Mouse (Mus musculus): ENCODE measurements around the gene Ccl17. TPM values are rescaled to one million over a fixed set of nuclear protein-coding genes. Genes with fewer than 3 reads are reported as not detected.
"Not testable (repeated sequence)": the region's sequence is repeated elsewhere in the genome, so short reads cannot be mapped to it uniquely, and the experiment has no call there.

The Ccl17 gene
- polyA plus RNA-seq, 1 experiment = not detected

DNA sequence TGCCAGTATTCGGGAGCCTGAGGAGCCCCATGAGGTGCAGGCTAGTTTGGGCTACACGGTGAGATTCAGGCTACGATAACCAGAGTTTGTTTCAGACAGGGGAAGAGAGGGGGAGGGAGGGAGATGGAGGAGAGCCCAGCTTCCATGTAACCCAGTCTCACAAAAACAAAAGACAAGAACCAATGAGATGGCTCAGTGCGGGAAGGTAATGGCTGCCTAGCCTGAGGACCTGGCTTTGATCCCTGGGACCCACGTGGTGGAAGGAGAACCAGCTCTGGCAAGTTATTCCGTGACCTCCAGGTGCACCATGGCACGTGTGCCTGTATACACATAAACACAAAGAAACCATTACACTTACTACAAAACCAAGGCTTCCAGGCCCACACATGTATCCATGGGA is 10.3 kb downstream of the Ccl17 start:
- H3K4me3 ChIP-seq (ENCODE audit: insufficient read depth, low read length) = no peak overlapping the region
- no peaks in the 10 kb centered on the region for H3K4me1 ChIP-seq (ENCODE audit: control insufficient read depth, insufficient read depth, low read length)
- H3K27ac ChIP-seq (ENCODE audit: insufficient read depth, low read depth, low read length) = no peak overlapping the region
- TF ChIP-seq CTCF (IDR thresholded peaks at IDR 0.05; ENCODE audit: low read depth, low read length) (no peak), POLR2A (IDR thresholded peaks at IDR 0.05; ENCODE audit: borderline replicate concordance, low read depth, low read length) (no peak)

DNA sequence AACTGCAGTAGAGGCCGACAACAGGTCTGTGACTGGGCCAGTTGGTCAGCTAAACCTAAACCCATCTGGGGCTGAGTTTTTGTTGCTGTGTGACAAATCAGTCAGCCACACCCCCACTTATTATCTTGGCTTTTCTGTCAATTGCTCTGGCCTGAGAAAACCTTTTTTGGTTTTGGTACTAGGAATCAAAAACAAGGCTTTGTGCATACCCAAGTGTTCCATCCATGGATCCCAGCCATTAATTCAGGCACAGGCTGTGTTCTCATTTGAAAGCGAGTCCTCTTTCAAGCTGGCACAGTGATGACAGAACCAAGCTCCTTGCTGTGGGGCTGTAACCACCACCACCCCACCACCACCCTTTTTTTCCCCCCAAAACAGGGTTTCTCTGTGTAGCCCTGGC is 11.1 kb downstream of the Ccl17 start:
- TF ChIP-seq CTCF (IDR thresholded peaks at IDR 0.05; ENCODE audit: low read depth, low read length) = no peak
- no peak for TF ChIP-seq POLR2A (IDR thresholded peaks at IDR 0.05; ENCODE audit: borderline replicate concordance, low read depth, low read length)
- Histone ChIP-seq H3K27ac (ENCODE audit: insufficient read depth, low read depth, low read length) (no peak overlapping the region), H3K4me3 (ENCODE audit: insufficient read depth, low read length) (no peak overlapping the region), H3K4me1 (ENCODE audit: control insufficient read depth, insufficient read depth, low read length) (no peaks in the 10 kb centered on the region)

DNA sequence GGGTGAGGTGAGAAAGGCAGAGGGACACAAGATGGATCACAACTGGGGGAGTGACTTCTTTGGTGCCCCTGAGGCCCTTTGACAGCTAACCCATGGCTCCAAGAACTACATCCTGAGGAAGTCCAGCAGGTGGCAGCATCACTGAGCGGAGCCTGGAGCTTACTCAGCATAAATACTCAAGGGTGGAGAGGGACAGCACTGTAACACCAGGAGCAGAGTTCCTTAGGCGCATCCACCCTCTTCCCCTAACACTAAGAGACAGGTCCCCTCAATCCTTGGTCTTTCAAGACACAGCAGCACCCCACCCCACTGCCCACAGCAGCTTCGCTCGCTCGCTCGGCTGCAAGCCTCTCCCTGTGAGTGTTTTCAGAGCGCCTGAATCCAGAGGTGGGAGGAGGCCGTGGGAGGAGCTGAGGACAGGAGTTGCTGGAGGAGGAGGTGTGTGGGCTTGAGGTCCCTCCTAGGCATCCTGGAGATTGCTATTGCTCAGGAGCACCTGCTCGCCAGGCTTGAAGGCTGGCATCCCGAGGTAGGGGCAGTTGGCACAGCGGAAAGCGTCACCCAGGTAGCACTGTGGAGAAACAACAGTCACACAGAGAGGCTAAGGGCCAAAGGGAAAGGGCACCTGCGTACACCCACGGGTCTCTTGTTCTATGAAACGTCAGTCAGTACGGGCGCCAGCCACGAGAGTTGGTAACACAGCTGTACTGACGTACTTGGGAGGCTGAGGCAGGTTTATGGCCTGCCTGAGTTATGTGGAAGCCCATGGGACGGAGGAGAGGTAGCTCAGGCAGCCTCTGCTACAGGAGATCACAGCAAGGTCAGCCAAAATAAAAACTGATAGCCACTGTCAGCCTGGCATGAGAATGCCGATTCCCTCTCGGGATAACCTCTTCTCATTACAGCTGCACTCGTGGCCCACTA is 12.6 kb downstream of the Ccl17 start:
- H3K4me1 ChIP-seq (ENCODE audit: control insufficient read depth, insufficient read depth, low read length) = no peaks in the 10 kb centered on the region
- no peak overlapping the region for H3K4me3 ChIP-seq (ENCODE audit: insufficient read depth, low read length)
- TF ChIP-seq POLR2A (IDR thresholded peaks at IDR 0.05; ENCODE audit: borderline replicate concordance, low read depth, low read length) = no peak
- TF ChIP-seq CTCF (IDR thresholded peaks at IDR 0.05; ENCODE audit: low read depth, low read length) = 0 out of 2 replicates have a peak, but pooled peaks have one; percentile 21
- H3K27ac ChIP-seq (ENCODE audit: insufficient read depth, low read depth, low read length) = no peak overlapping the region

- Histone ChIP-seq H3K4me3 (ENCODE audit: insufficient read depth, low read length) (no peak overlapping the region), H3K4me1 (ENCODE audit: control insufficient read depth, insufficient read depth, low read length) (no peaks in the 10 kb centered on the region), H3K27ac (ENCODE audit: insufficient read depth, low read depth, low read length) (no peak overlapping the region)
- TF ChIP-seq CTCF (IDR thresholded peaks at IDR 0.05; ENCODE audit: low read depth, low read length) = no peak
- no peak for TF ChIP-seq POLR2A (IDR thresholded peaks at IDR 0.05; ENCODE audit: borderline replicate concordance, low read depth, low read length)
Observed at GRCm38 (mm10) chr8:94825170-94825569, 14.9 kb downstream of the Ccl17 start.

- TF ChIP-seq POLR2A (IDR thresholded peaks at IDR 0.05; ENCODE audit: borderline replicate concordance, low read depth, low read length) = no peak
- TF ChIP-seq CTCF (IDR thresholded peaks at IDR 0.05; ENCODE audit: low read depth, low read length) = no peak
- no peak overlapping the region for H3K4me3 ChIP-seq (ENCODE audit: insufficient read depth, low read length)
- H3K27ac ChIP-seq (ENCODE audit: insufficient read depth, low read depth, low read length) = no peak overlapping the region
- H3K4me1 ChIP-seq (ENCODE audit: control insufficient read depth, insufficient read depth, low read length) = no peaks in the 10 kb centered on the region
Observed at GRCm38 (mm10) chr8:94826210-94826609, 16.0 kb downstream of the Ccl17 start.

DNA sequence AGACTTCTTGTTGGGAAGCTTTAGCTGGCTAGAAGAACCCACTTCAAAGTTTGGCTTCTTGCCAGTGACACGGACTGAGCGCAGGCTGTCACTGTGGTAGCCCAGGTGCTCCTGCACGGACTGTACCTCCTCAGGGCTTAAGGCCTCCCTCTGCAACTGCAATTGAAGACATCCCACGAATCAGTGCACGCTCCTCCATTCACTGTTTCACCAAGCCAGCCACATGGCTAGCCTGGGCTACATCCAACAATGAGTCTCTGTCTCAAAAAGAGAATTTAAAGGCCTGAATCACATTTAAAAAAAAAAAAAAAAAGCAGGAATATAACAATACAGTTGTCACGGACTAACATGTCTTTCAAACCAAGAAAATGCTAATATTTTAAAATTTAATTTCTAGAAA is 18.0 kb downstream of the Ccl17 start:
- TF ChIP-seq CTCF (IDR thresholded peaks at IDR 0.05; ENCODE audit: low read depth, low read length) (no peak), POLR2A (IDR thresholded peaks at IDR 0.05; ENCODE audit: borderline replicate concordance, low read depth, low read length) (no peak)
- Histone ChIP-seq H3K4me3 (ENCODE audit: insufficient read depth, low read length) (no peak overlapping the region), H3K27ac (ENCODE audit: insufficient read depth, low read depth, low read length) (no peak overlapping the region), H3K4me1 (ENCODE audit: control insufficient read depth, insufficient read depth, low read length) (no peaks in the 10 kb centered on the region)

DNA sequence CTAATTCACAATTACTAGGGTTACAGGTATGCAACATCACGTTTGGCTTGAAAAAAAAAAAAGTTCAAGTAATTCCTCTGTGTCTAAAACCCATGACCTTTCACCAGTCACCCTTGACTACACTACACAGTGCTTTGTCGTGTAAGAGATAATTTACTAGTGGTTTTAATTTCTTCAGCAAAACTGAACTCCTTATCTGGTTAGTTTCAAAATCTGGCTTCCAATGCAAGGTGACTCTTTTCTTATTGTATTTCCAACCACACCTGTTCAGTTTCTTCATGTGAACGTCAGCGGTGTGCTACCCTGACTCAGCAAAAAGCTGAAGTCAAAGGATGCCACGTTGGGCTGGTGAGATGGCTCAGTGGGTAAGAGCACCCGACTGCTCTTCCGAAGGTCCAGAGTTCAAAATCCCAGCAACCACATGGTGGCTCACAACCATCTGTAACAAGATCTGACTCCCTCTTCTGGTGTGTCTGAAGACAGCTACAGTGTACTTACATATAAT is 23.7 kb downstream of the Ccl17 start:
- peaks cover 13% of the 10 kb centered on the region for H3K4me1 ChIP-seq (ENCODE audit: control insufficient read depth, insufficient read depth, low read length)
- not testable (repeated sequence) for H3K4me3 ChIP-seq (ENCODE audit: insufficient read depth, low read length); H3K27ac ChIP-seq (ENCODE audit: insufficient read depth, low read depth, low read length)

DNA sequence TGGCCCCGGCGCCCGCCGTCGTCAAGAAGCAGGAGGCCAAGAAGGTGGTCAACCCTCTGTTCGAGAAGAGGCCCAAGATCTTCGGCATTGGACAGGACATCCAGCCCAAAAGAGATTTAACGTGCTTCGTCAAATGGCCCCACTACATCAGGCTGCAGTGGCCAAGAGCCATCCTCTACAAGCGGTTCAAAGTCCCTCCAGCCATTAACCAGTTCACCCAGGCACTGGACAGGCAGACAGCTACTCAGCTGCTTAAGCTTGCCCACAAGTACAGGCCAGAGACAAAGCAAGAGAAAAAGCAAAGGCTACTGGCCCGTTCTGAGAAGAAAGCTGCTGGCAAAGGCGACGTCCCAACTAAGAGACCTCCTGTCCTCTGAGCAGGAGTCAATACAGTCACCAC is 25.5 kb downstream of the Ccl17 start:
- H3K4me1 ChIP-seq (ENCODE audit: control insufficient read depth, insufficient read depth, low read length) = peaks cover 13% of the 10 kb centered on the region
- H3K27ac ChIP-seq (ENCODE audit: insufficient read depth, low read depth, low read length); H3K4me3 ChIP-seq (ENCODE audit: insufficient read depth, low read length): not testable (repeated sequence)

DNA sequence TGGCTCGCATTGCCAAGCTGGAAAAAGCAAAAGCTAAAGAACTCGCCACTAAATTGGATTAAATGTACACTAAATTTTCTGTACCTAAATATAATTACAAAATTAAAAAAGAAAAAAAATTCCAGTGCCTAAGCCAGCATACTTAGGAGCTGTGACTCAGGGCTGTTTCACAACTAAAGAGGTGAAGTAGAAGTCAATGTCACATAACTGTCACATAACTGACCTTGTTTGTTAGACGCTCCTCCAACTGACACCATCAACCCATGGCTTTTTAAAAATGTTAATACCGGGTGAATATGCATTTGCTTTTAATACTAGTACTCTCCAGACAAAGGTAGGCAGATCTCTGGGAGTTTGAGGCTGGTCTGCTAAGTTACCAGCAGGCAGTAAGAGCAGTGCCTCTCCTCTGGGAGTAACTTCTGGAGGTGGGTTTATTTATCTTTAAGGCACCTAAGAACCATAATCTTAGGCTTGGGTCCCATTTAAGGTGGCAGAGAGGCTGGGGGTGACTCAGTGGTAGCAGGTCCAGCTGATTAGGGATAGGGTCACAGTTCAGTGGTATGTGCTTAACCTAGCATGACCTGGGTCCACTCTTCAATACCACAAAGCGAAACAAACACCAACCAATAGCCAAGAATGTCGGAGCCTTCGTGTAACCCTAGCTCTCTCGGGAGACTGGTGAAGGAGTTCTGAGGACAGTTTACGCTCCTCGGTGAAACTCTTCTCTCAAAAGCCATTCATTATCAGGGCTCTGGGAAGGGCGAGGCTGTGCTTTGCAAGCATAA is 26.4 kb downstream of the Ccl17 start:
- Histone ChIP-seq H3K4me3 (ENCODE audit: insufficient read depth, low read length) (peak overlapping the region; percentile 74), H3K27ac (ENCODE audit: insufficient read depth, low read depth, low read length) (no peak overlapping the region), H3K4me1 (ENCODE audit: control insufficient read depth, insufficient read depth, low read length) (peaks cover 13% of the 10 kb centered on the region)
- TF ChIP-seq CTCF (IDR thresholded peaks at IDR 0.05; ENCODE audit: low read depth, low read length) = no peak
- no peak for TF ChIP-seq POLR2A (IDR thresholded peaks at IDR 0.05; ENCODE audit: borderline replicate concordance, low read depth, low read length)
